Mouse (Mus musculus) bone marrow macrophage, adult 2 months (primary cell): ENCODE results near the gene Cog6. TPM values are rescaled to one million over a fixed set of nuclear protein-coding genes. Genes with fewer than 3 reads are reported as not detected.

Source experiments
- H3K27ac ChIP-seq: 2 replicates; pipeline ENCODE4 v1.5.1; 2012; ENCODE audit warnings: low read depth, low read length; ENCODE audit not compliant: insufficient read depth
- H3K4me1 ChIP-seq: 2 replicates; pipeline ENCODE4 v1.6.1; 2012; ENCODE audit warnings: low read length; ENCODE audit not compliant: control insufficient read depth, insufficient read depth
- H3K4me3 ChIP-seq: 2 replicates; pipeline ENCODE4 v1.5.1; 2012; ENCODE audit warnings: mild to moderate bottlenecking, low read length, moderate library complexity; ENCODE audit not compliant: insufficient read depth
- CTCF ChIP-seq: IDR thresholded peaks from 2 replicates; pipeline ENCODE4 v1.5.1; 2012; ENCODE audit warnings: low read depth, mild to moderate bottlenecking, low read length, moderate library complexity
- POLR2A ChIP-seq: IDR thresholded peaks from 2 replicates; pipeline ENCODE4 v1.6.1; 2012; ENCODE audit warnings: mild to moderate bottlenecking, low read depth, low read length, borderline replicate concordance
- polyA plus RNA-seq: library from polyadenylated mRNA; stranded (reverse); fragments of >200 nt; gene quantifications from 2 replicates; pipeline ENCODE4 v1.2.4, GENCODE M21; 2012; ENCODE audit not compliant: missing spikeins, insufficient read depth, insufficient read length

The Cog6 gene
- polyA plus RNA-seq, 1 experiment = 18.6 TPM

DNA sequence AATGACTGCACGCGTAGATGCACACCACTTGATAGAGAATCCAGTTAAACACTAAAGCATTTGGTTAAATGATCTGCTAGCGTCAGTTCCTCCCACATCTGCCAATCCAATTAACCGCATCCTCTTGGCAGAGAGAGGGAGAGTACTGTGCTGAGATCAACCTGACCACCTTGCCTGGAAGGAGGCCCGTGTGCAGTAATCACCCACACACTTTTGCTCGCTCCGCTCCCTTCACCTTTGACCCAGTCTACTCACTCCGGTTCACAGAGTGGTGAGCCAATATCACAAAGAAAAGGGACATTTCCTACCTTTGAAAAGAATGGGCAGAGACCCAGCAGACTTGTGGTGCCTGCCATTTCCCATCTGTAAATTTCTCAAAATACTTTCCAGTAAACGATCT is 62.4 kb downstream of the Cog6 start:
- no peak overlapping the region for H3K27ac ChIP-seq
- no peak overlapping the region for H3K4me3 ChIP-seq
- H3K4me1 ChIP-seq = peaks cover 2% of the 10 kb centered on the region; the same call in 1 of the 2 replicates
- no peak for TF ChIP-seq CTCF

DNA sequence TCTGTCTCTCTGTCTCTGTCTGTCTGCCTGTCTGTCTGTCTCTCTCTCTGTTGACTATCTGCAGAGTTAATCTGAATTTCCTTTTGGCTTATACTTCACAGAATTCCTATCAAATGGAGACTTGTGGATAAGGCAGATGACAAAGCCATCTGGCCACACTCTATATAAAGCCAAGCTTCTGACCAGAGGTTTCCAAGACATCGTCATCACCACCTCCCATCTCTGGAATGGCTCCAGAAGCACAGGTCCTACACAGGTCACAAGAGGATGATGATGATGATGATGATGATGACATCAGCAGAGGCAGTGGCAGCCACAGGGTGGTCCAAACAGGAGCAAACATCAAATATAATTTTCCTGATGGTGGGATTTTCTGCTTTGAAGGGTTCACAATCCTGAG is 63.2 kb downstream of the Cog6 start:
- Histone ChIP-seq H3K4me1 (peaks cover 2% of the 10 kb centered on the region; the same call in 1 of the 2 replicates), H3K4me3 (no peak overlapping the region), H3K27ac (no peak overlapping the region)
- TF ChIP-seq CTCF (no peak), POLR2A (no peak)

DNA sequence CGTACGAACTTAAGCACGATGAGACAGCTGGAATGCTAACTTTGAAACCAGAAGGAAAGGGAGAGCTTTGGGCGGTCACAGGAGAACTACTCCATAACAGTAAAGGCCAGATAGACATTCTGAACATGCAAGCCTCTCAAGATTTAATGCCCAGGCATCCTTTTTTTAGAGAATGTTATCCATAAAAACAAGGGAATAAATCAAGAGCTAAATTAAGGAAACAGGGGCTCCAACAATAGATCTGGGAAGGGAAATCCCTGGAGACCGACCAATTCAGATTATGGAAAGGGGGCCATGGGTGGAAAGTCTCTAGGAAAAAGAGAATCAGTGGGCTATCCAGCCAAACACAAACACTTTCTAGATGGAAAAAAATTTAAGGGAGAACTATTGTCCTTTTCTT is 68.2 kb downstream of the Cog6 start:
- TF ChIP-seq CTCF (no peak), POLR2A (no peak)
- no peak overlapping the region for H3K27ac ChIP-seq
- no peak overlapping the region for H3K4me3 ChIP-seq
- H3K4me1 ChIP-seq = peaks cover 2% of the 10 kb centered on the region; the same call in 1 of the 2 replicates

DNA sequence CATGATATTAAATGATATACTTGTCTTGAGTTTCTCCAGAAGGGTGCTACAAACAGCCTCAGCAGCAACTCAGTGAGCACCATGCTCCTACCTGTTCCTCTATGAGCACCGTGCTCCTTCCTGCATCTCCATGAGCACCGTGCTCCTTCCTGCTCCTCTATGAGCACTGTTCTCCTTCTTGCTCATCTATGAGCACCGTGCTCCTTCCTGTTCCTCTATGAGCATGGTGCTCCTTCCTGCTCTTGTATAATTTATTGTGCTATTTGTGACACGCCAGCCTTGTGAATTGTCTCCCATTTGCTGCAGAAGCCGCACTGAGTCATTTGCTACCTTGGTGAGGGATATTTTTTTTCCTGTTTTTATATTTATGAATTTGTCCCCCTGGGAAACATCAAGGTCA is 69.6 kb downstream of the Cog6 start:
- no peak for TF ChIP-seq POLR2A
- no peak for TF ChIP-seq CTCF
- no peak overlapping the region for H3K27ac ChIP-seq
- peaks cover 2% of the 10 kb centered on the region; the same call in 1 of the 2 replicates for H3K4me1 ChIP-seq
- no peak overlapping the region for H3K4me3 ChIP-seq

DNA sequence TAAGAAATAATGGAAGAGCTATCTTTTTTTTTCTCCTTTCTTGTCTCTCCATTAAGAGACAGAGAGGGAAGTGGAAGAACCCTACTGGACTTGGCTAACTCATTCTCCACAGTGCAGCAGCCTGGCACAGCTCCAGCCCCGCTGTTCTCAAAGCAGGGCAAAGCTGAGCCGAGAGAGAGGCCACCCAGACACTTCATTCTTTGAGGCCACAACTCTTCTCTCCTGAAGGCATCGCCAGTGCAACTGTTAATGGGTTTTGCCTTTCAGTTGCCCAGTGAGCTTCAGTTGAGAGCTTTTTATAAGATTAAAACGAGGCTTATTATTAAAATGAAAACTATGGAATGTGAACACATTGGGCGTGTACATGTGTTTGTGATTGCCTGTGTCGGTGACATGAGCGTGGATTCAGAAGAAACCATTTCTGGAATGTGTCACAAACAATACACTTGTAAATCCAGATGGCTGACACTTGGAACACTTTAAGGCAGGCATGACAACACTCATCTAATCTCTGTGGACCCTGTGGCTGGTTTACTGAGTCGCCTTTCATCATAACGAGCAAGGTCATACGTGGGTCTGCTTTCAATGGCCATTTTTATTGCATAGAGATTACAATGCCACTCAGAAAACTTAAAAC is 76.1 kb downstream of the Cog6 start:
- Histone ChIP-seq H3K4me1 (no peaks in the 10 kb centered on the region), H3K27ac (no peak overlapping the region), H3K4me3 (no peak overlapping the region)
- TF ChIP-seq POLR2A = no peak
- no peak for TF ChIP-seq CTCF

DNA sequence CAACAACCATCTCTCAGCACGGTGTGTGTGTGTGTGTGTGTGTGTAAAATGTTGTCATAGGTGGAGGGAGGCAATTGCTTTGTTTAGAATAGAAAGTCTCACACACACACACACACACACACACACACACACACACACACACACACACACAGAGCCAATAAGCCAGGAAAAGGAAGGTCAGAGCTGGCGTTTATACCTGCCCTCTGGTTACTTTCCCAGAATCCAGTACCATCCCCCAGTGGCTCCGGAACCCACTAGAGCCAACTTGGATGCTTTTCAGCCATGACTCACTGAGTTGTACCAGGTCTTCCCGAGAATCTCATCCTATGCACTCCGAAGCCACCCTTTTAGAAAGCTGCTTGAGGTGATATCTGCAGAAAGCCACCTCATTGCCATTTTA is 78.6 kb downstream of the Cog6 start:
- Histone ChIP-seq H3K27ac (no peak overlapping the region), H3K4me1 (no peaks in the 10 kb centered on the region), H3K4me3 (no peak overlapping the region)
- TF ChIP-seq POLR2A (no peak), CTCF (no peak)

DNA sequence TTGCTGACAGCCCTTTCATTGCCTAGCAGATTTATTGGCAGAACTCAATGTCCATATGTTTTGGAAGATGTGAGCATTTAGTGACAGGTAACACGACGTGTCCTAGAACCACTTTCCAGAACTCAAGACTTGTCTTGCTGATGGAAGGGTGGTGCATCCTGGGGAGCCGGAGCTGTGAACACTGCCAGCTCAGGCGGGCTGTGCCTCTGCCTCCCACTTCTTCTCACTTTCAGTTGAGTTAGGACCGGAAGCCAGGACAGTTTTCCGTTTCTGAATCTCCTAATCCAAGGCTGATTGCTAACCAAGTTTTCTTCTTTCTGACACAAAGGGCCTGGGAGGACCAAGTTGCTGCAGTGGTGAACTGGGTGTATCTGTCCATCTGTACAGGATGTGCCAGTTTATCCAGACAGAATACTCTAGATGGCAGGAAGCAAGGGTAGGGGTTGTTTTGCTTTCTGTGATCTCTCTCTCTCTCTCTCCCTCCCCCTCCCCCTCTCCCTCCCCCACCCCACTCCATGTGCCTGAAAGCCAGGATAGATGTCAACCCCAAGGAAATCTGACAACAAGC is 79.2 kb downstream of the Cog6 start:
- Histone ChIP-seq H3K4me1 (no peaks in the 10 kb centered on the region), H3K4me3 (no peak overlapping the region), H3K27ac (no peak overlapping the region)
- no peak for TF ChIP-seq CTCF
- TF ChIP-seq POLR2A = no peak

DNA sequence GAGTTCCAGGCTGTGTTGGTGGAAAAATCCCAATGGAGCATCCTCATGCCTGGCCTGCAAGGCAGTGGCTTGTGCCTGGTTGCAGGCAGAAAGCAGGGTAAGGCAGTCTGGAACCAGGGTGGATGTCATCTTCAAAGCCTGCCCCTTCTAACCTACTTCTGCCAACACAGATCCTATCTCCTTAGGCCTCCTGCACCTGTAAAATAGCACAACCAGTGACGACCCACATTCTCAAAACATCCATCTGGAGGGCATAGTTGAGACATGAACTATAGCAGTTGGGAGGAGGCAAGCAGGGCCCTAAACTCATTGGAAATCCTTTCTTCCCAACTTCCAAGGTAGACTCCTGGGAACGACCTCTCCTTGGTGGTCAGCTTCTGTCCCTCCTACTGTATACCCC is 85.1 kb downstream of the Cog6 start:
- Histone ChIP-seq H3K4me3 (no peak overlapping the region), H3K4me1 (peaks cover 5% of the 10 kb centered on the region; the same call in 1 of the 2 replicates), H3K27ac (no peak overlapping the region)
- no peak for TF ChIP-seq CTCF
- TF ChIP-seq POLR2A = no peak

Other genes with a start within 250 kb of the Cog6 start
- gene Lhfp, start 24.3 kb upstream of the Cog6 start, polyA plus RNA-seq = 0.68 and 1.0 TPM in 2 replicates